Mouse (Mus musculus) adrenal gland, postnatal 10 days (tissue): ENCODE results near the gene Capns2. TPM values are rescaled to one million over a fixed set of nuclear protein-coding genes. Genes with fewer than 3 reads are reported as not detected.
"Not testable (repeated sequence)": the region's sequence is repeated elsewhere in the genome, so short reads cannot be mapped to it uniquely, and the experiment has no call there.

Experiments
- DNase-seq: peaks from one replicate; pipeline ENCODE4 v3.0.0; 2021; ENCODE audit warnings: mixed read lengths
- long read RNA-seq, 2 experiments: library from polyadenylated mRNA; stranded (forward); transcript quantifications; one replicate each; pipeline ENCODE4 v2.0.0; 2021
- total RNA-seq, 2 experiments: library from RNA; stranded (reverse); gene quantifications; 2 replicates each; pipeline ENCODE4 v1.2.3; 2021

Gene Capns2
- total RNA-seq: under 1 TPM in 1 of 2 experiments, not detected in 1; 0.39 TPM
- long read RNA-seq, experiment 1: 0 reads
- long read RNA-seq, experiment 2: 0 reads

DNA sequence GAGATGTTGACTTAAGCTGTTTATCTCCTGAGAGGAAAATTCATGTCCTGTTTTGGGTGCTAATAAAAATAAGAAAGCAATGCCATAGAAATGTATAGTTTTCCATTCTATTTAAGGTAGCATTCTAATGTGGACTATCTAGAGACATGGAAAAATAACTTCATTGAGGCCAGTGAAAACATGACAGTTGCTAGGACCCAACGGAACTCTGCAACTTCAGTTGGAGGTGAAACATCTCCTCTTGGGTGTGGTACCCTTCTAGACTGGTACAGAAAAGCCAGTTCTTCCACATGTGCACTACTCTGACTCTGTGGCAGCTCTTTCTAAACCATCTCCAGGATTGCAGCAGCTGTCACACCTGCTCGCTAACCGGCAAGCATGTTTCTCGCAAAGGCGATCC lies at the start of gene Capns2:
Gene Capns2 (plus strand): TSS at position 301 of the 400 bp plus-strand sequence.
- DNase-seq: no peak

DNA sequence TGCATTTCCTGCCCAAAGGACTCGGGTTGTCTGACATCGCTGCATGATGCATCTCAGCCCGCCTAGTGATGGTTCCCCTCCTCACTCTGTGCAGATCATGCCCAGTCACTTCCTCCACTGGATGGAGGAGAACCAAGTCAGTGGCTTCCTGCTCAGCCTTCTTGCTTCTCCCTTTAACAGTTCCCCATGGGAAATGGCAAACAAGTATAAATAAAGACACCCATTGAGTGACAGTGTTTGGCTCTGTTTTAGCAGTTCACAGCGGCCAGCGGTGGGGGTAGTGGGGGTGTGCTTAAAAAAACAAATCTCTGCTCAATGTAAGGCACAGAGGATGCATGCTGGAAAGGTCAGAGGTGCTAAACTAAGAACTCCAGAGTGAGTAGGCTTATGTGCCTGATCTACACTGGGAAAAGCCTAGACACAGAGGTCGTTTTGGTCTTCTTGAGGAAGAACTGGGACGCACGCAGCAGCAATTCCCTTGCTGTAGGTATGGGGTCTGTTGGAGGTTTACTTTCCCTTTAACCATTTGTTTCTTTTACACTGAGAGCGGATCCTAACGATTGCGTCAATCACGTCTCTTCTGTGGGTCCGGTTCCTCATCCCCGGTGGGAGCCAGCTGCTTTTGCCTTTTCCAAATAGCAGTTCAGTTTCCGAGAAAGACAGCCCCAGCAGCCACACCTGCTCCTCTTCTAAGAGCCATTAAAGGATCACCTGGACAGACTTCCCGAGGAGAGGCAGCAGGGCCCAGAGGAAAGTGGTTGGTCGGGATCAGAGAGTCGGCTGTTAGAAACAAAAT lies 47.8 kb upstream of the Capns2 start:
- DNase-seq: no peak

DNA sequence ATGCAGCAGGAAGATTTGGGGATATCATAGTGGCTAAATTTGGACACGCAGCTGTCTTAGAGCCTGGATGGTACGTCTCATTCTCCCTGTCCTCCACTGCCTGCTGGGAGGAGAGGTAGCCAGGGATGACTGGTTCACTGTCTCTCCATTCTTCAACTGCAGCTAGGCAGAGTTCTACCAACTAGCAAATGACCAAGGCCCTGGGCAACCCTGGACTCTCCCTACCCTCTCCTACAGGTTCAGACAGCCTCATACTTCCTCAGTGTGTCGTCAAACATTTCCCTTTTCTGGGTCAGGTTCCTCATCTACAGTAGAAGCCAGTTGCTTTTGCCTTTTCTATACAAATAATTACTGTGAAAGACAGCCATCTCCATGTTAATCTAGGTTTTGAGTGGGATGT lies 46.5 kb upstream of the Capns2 start:
- no peak for DNase-seq

DNA sequence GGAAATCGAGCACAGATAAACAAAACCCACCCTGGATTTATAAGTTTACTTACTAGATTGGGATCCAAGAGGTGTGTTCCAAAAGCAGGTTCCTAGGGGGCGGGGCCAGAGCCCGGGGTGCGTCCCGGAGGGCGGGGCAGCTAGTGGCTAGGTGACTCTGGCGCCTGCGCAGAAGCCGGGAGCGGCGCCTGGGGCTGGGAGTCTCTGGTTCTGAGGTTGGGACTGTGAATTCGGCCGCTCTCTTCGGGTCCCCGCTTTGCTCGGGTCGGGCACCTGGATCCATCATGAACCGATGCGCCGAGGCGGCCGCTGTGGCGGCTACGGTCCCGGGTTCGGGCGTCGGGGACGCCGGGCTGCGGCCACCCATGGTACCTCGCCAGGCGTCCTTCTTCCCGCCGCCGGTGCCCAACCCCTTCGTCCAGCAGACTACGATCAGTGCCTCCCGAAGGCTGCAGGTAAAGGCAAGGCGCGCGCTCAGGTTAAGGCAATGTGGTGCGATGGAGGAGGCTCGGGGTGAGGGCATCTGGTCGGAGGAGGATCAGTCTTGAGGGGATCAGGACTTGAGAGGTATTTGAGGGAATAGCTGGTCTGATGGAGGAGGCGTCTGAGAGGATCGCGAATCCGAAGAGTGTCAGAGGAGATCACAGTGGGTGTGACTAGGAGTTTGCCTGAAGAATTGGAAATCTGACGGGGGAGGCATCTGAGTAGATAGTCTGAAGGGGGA lies 45.9 kb upstream of the Capns2 start, which contains the start of gene Lpcat2:
Gene Lpcat2 (plus strand): TSS at position 169 of the 724 bp plus-strand sequence.
- peak; percentile 79 for DNase-seq

GRCm38 (mm10) chr8:92856273-92856986 lies 44.8 kb upstream of the Capns2 start:
- DNase-seq: no peak

DNA sequence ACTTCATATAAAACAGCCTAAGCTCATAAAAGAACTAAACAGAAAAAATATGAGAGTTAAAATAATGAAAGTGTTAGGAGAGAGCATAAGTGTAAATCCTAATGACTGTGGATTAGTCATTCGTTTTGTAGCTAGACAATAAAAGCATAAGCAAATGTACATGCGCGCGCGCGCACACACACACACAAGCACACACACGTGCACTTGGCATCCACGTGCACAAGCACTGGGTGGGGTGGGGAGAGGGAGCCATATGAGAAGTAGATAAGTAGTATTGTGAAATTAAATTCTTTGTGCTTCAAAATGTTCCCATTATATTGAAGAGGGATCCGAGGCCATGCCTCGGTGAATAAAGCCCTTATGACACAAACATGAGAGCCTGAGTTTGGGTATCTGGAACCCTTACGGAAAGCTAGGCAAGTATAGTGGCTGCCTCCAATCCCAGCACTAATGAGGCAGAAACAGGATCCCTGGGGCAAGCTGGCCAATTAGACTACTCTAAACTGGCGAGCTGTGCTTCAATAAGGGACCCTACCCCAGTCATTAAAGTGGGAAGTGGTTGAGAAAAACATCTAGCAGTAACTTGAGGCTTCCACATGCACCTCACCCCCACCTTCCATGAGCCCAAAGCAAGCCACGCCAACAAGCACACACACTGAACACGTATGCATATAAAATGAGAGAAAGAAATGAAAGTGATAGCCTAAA lies 42.6 kb upstream of the Capns2 start:
- no peak for DNase-seq

DNA sequence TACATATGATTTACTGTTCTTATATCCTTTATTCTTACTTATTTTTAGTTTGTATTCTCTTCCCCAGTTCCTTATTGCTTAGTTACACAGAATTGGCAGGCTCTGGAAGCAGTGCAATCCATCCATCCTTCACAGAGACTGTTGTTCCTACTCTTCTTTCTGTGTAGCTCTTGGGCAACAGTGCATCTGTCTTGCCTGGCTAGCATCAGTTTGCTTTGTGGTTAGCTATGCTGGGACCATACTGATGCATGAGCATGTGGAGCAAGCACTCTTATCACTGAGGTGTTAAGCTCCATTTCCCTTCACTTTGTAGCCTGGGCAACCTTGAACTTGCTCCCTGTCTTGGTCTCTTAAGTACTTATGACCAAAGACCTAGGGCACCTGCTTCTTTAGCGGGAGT lies 39.2 kb upstream of the Capns2 start:
- DNase-seq: no peak

GRCm38 (mm10) chr8:92870281-92870680 lies 30.9 kb upstream of the Capns2 start:
- DNase-seq: no peak

DNA sequence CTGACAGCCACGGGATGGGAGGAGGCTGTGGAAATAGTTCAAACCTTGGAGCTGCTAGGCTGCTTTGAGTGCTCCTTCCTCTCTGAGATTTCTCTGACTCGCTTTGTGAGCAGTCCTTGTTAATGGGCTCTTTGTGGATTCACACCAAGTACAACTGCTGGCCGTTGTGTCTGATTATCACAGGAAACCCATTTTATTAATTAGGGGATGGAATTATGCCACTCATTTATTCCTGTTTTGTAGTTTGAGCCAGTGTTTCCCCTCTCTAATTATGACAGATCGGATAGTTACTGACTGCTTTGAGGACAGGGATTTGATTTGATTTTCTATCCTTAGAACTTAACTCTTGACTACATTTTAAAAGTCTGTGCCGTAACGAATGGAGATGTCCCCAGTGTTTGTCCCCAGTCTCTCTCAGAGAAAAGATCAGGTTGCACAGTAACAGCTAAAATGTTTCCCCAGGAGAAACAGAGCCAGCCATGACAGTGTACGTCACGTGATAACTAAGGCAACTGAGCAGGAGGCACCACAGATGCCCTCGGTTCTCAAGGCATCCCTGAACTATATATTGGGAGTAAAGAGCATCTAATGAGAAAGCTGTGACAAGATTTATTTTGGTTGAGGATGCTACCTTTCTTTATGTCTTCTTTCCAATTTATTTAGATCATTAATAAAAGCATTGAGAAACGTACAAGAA lies 29.0 kb upstream of the Capns2 start:
- DNase-seq: no peak

DNA sequence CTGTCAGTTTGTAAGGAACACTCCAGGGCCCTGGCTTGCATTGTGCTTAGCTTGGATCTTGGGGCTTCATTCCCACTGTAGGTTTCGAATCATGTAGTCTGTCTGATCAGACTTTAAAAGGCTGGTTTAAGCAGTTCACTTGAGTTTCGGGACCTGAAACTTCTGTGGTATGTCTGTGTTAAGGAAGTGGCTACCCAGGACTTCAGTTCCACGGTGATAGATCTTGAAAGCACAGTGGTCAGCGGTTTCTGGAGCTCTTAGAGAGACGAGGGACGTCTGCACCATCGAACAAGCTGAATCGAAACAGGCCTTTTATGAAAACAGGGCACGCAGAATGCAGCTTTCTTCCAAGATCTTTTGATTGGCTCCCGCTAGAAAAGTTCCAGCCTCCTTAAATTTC lies 25.4 kb upstream of the Capns2 start:
- no peak for DNase-seq

DNA sequence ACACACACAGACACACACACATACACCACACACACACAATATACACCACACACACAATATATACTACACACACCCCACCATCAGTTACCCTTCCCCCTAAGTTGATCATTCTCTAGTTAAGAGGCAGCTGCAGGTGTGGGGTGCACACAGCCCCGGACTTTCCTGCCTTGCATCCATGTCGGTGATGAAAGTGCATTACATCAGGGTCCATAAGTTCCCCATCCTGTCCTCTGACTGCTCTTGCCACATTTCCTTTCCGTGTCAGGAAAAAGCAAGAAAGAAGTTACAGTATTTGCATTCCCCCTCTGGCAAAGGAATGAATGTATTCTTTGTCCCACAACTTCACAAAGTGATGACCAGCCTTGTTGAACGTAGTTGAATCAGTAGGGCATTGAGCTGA lies 20.0 kb upstream of the Capns2 start:
- DNase-seq: no peak

- peak; percentile 15 for DNase-seq
These were observed 17.4 kb upstream of the Capns2 start for GRCm38 (mm10) chr8:92883771-92884170.

DNA sequence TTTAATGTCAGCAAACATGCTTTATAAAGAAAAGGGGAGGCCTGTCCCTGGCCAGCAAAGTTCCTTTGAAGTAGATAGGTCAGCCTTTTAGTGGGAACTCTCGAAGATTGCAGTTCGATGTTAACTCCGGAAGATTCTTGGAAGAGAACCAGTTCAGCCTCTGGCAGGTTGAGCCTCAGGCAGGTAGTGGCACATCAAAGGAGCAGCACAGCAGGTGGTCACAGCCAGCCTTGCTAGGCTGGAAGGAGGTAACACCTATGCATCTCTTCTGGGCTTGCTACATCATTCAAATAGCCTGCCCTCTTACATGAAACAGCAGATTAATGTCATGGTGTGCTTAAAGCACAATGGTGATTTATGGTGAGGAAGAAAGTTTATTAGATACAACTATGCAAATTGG lies 9.0 kb upstream of the Capns2 start:
- DNase-seq: not testable (repeated sequence)

- DNase-seq: no peak
These were observed 7.3 kb upstream of the Capns2 start for GRCm38 (mm10) chr8:92893870-92894269.

- no peak for DNase-seq
These were observed 6.2 kb upstream of the Capns2 start for GRCm38 (mm10) chr8:92895053-92895452.

DNA sequence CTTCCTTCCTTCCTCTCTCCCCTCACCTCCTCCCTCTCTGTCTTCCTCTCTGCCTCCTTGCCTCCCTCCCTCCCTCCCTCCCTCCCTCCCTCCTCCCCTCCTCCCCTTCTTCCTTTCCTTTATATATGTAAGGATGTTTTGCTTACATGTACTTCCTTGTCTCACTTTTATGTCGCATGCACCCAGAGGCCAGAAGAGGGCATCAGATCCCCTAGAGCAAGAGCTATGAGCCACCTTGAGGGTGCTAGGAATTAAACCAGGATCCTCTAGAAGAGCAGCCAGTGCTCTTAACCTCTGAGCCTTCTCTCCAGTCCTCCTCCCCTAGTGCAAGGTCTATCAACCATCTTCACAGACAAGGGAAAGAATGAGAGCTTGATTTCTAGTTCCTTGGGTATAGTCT lies 5.2 kb upstream of the Capns2 start:
- DNase-seq: no peak

- no peak for DNase-seq
These were observed 4.6 kb upstream of the Capns2 start for GRCm38 (mm10) chr8:92896611-92897010.

GRCm38 (mm10) chr8:92897794-92898193 lies 3.4 kb upstream of the Capns2 start:
- no peak for DNase-seq

- DNase-seq: no peak
These were observed 1.6 kb upstream of the Capns2 start for GRCm38 (mm10) chr8:92899590-92899989.

GRCm38 (mm10) chr8:92902981-92903380 lies 1.8 kb downstream of the Capns2 start:
- DNase-seq: no peak

DNA sequence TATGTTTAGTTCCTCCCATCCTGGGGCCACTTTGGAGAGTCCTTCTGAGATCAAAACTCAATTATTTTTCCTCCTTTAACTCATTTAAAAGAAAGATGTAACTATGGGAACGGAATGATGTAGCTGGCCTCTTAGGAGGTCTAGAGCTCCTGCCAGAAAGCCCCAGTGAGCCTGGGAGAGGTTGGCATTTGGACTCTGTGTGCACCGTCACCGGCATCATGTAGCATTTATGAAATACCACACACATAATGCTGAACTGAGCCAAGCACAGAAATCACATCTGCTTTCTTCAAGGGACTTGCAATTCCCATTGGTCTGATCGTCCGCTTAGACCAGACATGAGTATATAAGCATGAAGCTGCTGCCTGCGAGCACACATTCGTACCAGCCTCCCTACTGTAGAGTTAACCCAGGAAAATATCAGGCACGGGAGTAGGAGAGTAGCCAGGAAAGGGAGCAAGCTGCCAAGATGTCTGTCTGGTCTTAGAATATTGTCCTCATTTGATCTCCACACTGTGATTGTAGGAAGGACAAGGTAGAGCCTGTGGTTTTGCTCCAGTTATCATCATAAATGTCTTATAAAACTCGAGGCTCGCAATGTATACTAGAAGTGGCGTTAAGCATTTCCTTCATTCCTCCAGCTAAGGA lies 2.4 kb downstream of the Capns2 start:
- no peak for DNase-seq
